Mouse (Mus musculus) gonadal fat pad, adult 2 months (tissue): ENCODE results near the gene Lsr. TPM values are rescaled to one million over a fixed set of nuclear protein-coding genes. Genes with fewer than 3 reads are reported as not detected.
A peak's percentile ranks its signal among the peaks of the same experiment; 100 is the strongest.
"Not testable (repeated sequence)": the region's sequence is repeated elsewhere in the genome, so short reads cannot be mapped to it uniquely, and the experiment has no call there.

Experiments
- DNase-seq: peaks from one replicate; pipeline ENCODE4 v3.0.0-alpha.2; 2012; ENCODE audit warnings: low read depth
- polyA plus RNA-seq: library from polyadenylated mRNA; depleted of rRNA; stranded (reverse); fragments of >200 nt; gene quantifications from 2 replicates; pipeline ENCODE4 v1.2.3, GENCODE M21; 2012

Gene Lsr
- polyA plus RNA-seq, 1 experiment, result 71.1 TPM

- no peak for DNase-seq
These were observed 10.4 kb downstream of the Lsr start for GRCm38 (mm10) chr7:30962862-30963261.

GRCm38 (mm10) chr7:30959786-30960349 is 13.4 kb downstream of the Lsr start:
- no peak for DNase-seq

GRCm38 (mm10) chr7:30958866-30959487 is 14.3 kb downstream of the Lsr start:
- DNase-seq, result no peak

GRCm38 (mm10) chr7:30958109-30958865 is 15.0 kb downstream of the Lsr start:
- no peak for DNase-seq

GRCm38 (mm10) chr7:30957367-30957783 is 15.9 kb downstream of the Lsr start:
- DNase-seq, result peak; percentile 37

GRCm38 (mm10) chr7:30956756-30957366 is 16.4 kb downstream of the Lsr start, which contains the start of gene Usf2:
TSS of gene Usf2 (minus strand) at chr7:30956803.
- DNase-seq, result no peak

GRCm38 (mm10) chr7:30956357-30956751 is 16.9 kb downstream of the Lsr start:
- DNase-seq, result no peak

GRCm38 (mm10) chr7:30955584-30956356 is 17.5 kb downstream of the Lsr start:
- DNase-seq, result no peak

- no peak for DNase-seq
These were observed 18.2 kb downstream of the Lsr start for GRCm38 (mm10) chr7:30954971-30955520.

- no peak for DNase-seq
These were observed 19.2 kb downstream of the Lsr start for GRCm38 (mm10) chr7:30954036-30954435.

GRCm38 (mm10) chr7:30953459-30953858 is 19.8 kb downstream of the Lsr start:
- no peak for DNase-seq

- no peak for DNase-seq
These were observed 20.6 kb downstream of the Lsr start for GRCm38 (mm10) chr7:30952441-30953265.

GRCm38 (mm10) chr7:30949902-30950301 is 23.4 kb downstream of the Lsr start:
- peak; percentile 41 for DNase-seq

GRCm38 (mm10) chr7:30945876-30946275 is 27.4 kb downstream of the Lsr start:
- no peak for DNase-seq

GRCm38 (mm10) chr7:30945466-30945865 is 27.8 kb downstream of the Lsr start:
- not testable (repeated sequence) for DNase-seq

GRCm38 (mm10) chr7:30944706-30945105 is 28.6 kb downstream of the Lsr start:
- DNase-seq, result not testable (repeated sequence)

GRCm38 (mm10) chr7:30943909-30944635 is 29.2 kb downstream of the Lsr start, which contains the start of gene Hamp:
TSS of gene Hamp (minus strand) at chr7:30944032.
- no peak for DNase-seq

- not testable (repeated sequence) for DNase-seq
These were observed 30.9 kb downstream of the Lsr start for GRCm38 (mm10) chr7:30942365-30942764.

GRCm38 (mm10) chr7:30940070-30940469 is 33.2 kb downstream of the Lsr start:
- not testable (repeated sequence) for DNase-seq
